24 mouse cellular contexts compared by ENCODE assay signal in the genomic region with DNA sequence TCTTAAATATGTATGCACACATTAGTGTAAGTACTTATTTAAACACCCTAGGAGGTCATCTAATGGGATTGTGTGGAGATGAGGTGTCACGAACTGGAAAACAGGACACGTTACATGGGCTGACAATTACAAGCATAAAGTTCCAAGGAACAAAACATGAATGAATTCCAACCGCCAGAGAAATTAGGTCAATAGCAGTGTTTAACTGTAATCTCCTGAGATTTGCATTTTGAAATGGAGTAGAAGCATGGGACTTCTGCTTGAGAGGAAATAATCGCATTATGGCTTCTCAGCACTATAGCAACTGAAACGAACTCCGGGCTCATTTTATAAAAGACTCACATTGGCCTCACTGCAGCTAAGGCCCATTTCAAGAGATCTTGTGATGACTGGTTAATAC.
DNase-seq lines count a peak whose midpoint lies in the region; ATAC-seq and TF ChIP-seq lines count a peak whose summit lies in the region.
"Had no signal": no experiment of that assay in that cellular context is flagged by ENCODE, and none has a peak within 500 bp of the region (broad histone marks: within the 10 kb centered on the region; RNA-seq: fewer than 3 reads in every experiment).

No protein-coding gene starts in this region.

- no peaks in the 10 kb centered on the region for H3K9me3 ChIP-seq in forebrain, embryonic 11.5 days (ENCODE audit: control insufficient read depth, low read length)
- no peaks in the 10 kb centered on the region for H3K9me3 ChIP-seq in forebrain, embryonic 10.5 days
- no peaks in the 10 kb centered on the region for H3K9me3 ChIP-seq in forebrain, embryonic 16.5 days (ENCODE audit: control insufficient read depth, low read length)
- no peaks in the 10 kb centered on the region for H3K9me3 ChIP-seq in midbrain, embryonic 16.5 days (replicated peaks; ENCODE audit: control insufficient read depth, low read length, poor library complexity, severe bottlenecking)
- no peaks in the 10 kb centered on the region for H3K9me3 ChIP-seq in neural tube, embryonic 15.5 days (replicated peaks)
- H3K9me3 ChIP-seq: embryonic facial prominence, embryonic 15.5 days; G1E; hindbrain, embryonic 10.5 days; stomach, embryonic 15.5 days had no signal

- H3K4me1 ChIP-seq in forebrain, embryonic 11.5 days (replicated peaks; ENCODE audit: control insufficient read depth, insufficient read depth, low read length): no peaks in the 10 kb centered on the region
- H3K4me1 ChIP-seq in forebrain, embryonic 10.5 days: no peaks in the 10 kb centered on the region
- peaks cover 3% of the 10 kb centered on the region for H3K4me1 ChIP-seq in forebrain, embryonic 16.5 days (replicated peaks; ENCODE audit: control insufficient read depth, insufficient read depth, low read length)
- H3K4me1 ChIP-seq in midbrain, embryonic 16.5 days (ENCODE audit: control insufficient read depth, insufficient read depth, low read length): no peaks in the 10 kb centered on the region
- no peaks in the 10 kb centered on the region for H3K4me1 ChIP-seq in cerebellum, adult 2 months (ENCODE audit: control insufficient read depth, insufficient read depth, low read length)
- 0 out of 2 replicates have a peak, but pooled peaks cover 2% of the 10 kb centered on the region for H3K4me1 ChIP-seq in neural tube, embryonic 15.5 days
- H3K4me1 ChIP-seq: hindbrain, embryonic 10.5 days; stomach, embryonic 15.5 days had no signal

- no peak overlapping the region for H3K27ac ChIP-seq in forebrain, embryonic 11.5 days (ENCODE audit: low read depth, low read length)
- H3K27ac ChIP-seq in forebrain, embryonic 10.5 days: no peak overlapping the region
- no peak overlapping the region for H3K27ac ChIP-seq in forebrain, embryonic 16.5 days (ENCODE audit: low read length)
- H3K27ac ChIP-seq in midbrain, embryonic 16.5 days (ENCODE audit: low read length): no peak overlapping the region
- H3K27ac ChIP-seq in cerebellum, adult 2 months (ENCODE audit: insufficient read depth, low read length): no peak overlapping the region
- H3K27ac ChIP-seq in neural tube, embryonic 15.5 days (replicated peaks): no peak overlapping the region
- H3K27ac ChIP-seq: embryonic facial prominence, embryonic 15.5 days; hindbrain, embryonic 10.5 days; liver, embryonic 14.5 days; macrophage; stomach, embryonic 15.5 days had no signal

- H3K4me3 ChIP-seq in forebrain, embryonic 11.5 days (ENCODE audit: low read depth, low read length): no peak overlapping the region
- no peak overlapping the region for H3K4me3 ChIP-seq in forebrain, embryonic 10.5 days
- no peak overlapping the region for H3K4me3 ChIP-seq in forebrain, embryonic 16.5 days (replicated peaks; ENCODE audit: low read length)
- no peak overlapping the region for H3K4me3 ChIP-seq in midbrain, embryonic 16.5 days (ENCODE audit: low read depth, low read length)
- no peak overlapping the region for H3K4me3 ChIP-seq in cerebellum, adult 2 months (replicated peaks; ENCODE audit: insufficient read depth, low read depth, low read length)
- H3K4me3 ChIP-seq in neural tube, embryonic 15.5 days (replicated peaks): no peak overlapping the region
- H3K4me3 ChIP-seq: embryonic facial prominence, embryonic 15.5 days; hindbrain, embryonic 10.5 days; stomach, embryonic 15.5 days had no signal

- no peaks in the 10 kb centered on the region for H3K27me3 ChIP-seq in forebrain, embryonic 11.5 days (ENCODE audit: control insufficient read depth, insufficient read depth, low read length)
- no peaks in the 10 kb centered on the region for H3K27me3 ChIP-seq in forebrain, embryonic 10.5 days (ENCODE audit: poor library complexity, severe bottlenecking)
- H3K27me3 ChIP-seq in forebrain, embryonic 16.5 days (replicated peaks; ENCODE audit: control insufficient read depth, insufficient read depth, low read length): no peaks in the 10 kb centered on the region
- H3K27me3 ChIP-seq in midbrain, embryonic 16.5 days (ENCODE audit: control insufficient read depth, insufficient read depth, low read depth, low read length): no peaks in the 10 kb centered on the region; the same call in 1 of the 2 replicates
- H3K27me3 ChIP-seq in cerebellum, adult 2 months (ENCODE audit: control insufficient read depth, insufficient read depth, low read length): no peaks in the 10 kb centered on the region
- H3K27me3 ChIP-seq in neural tube, embryonic 15.5 days (replicated peaks): no peaks in the 10 kb centered on the region
- H3K27me3 ChIP-seq: embryonic facial prominence, embryonic 15.5 days; stomach, embryonic 15.5 days had no signal

- no peak overlapping the region for H3K4me2 ChIP-seq in forebrain, embryonic 11.5 days (ENCODE audit: low read depth, low read length, severe bottlenecking)
- no peak overlapping the region for H3K4me2 ChIP-seq in forebrain, embryonic 16.5 days (ENCODE audit: low read length)
- H3K4me2 ChIP-seq in midbrain, embryonic 16.5 days (ENCODE audit: low read length): no peak overlapping the region
- H3K4me2 ChIP-seq in neural tube, embryonic 15.5 days: no peak overlapping the region
- H3K4me2 ChIP-seq: embryonic facial prominence, embryonic 15.5 days; stomach, embryonic 15.5 days had no signal

- ATAC-seq in forebrain, embryonic 11.5 days (replicated peaks; ENCODE audit: low FRiP score): peak; percentile 42; the same call in 1 of the 2 replicates
- peak; percentile 32 for ATAC-seq in forebrain, embryonic 16.5 days
- ATAC-seq in midbrain, embryonic 16.5 days: peak; percentile 70
- ATAC-seq in neural tube, embryonic 15.5 days (ENCODE audit: low FRiP score): no peak

- 56% methylated on average over 6 of the region's 6 CpGs for WGBS in forebrain, embryonic 11.5 days
- whole genome bisulfite sequencing in forebrain, embryonic 10.5 days: 73% methylated on average over 6 of the region's 6 CpGs
- WGBS in forebrain, embryonic 16.5 days: 29% methylated on average over 6 of the region's 6 CpGs
- 29% methylated on average over 6 of the region's 6 CpGs for WGBS in midbrain, embryonic 16.5 days
- 46% methylated on average over 6 of the region's 6 CpGs for WGBS in cerebellum, adult 2 months
- 60% methylated on average over 6 of the region's 6 CpGs for WGBS in neural tube, embryonic 15.5 days

- no peak for TF ChIP-seq CTCF in brain, embryonic 14.5 days (IDR thresholded peaks at IDR 0.05; ENCODE audit: borderline replicate concordance, extremely low read depth, insufficient read depth, insufficient read length)
- no peak for TF ChIP-seq CTCF in cerebellum, adult 2 months (IDR thresholded peaks at IDR 0.05; ENCODE audit: borderline replicate concordance, insufficient read depth, low read depth, low read length)

- no peaks in the 10 kb centered on the region for H3K36me3 ChIP-seq in forebrain, embryonic 11.5 days (ENCODE audit: control insufficient read depth, insufficient read depth, low read length)
- no peaks in the 10 kb centered on the region for H3K36me3 ChIP-seq in forebrain, embryonic 10.5 days (replicated peaks)
- no peaks in the 10 kb centered on the region for H3K36me3 ChIP-seq in forebrain, embryonic 16.5 days (ENCODE audit: control insufficient read depth, insufficient read depth)
- no peaks in the 10 kb centered on the region for H3K36me3 ChIP-seq in midbrain, embryonic 16.5 days (ENCODE audit: control insufficient read depth, insufficient read depth, low read length)
- no peaks in the 10 kb centered on the region for H3K36me3 ChIP-seq in neural tube, embryonic 15.5 days
- H3K36me3 ChIP-seq: embryonic facial prominence, embryonic 15.5 days; G1E; hindbrain, embryonic 10.5 days; stomach, embryonic 15.5 days had no signal

- H3K9ac ChIP-seq in forebrain, embryonic 11.5 days (ENCODE audit: low read length): no peak overlapping the region
- no peak overlapping the region for H3K9ac ChIP-seq in forebrain, embryonic 16.5 days (replicated peaks; ENCODE audit: low read depth, low read length)
- no peak overlapping the region for H3K9ac ChIP-seq in midbrain, embryonic 16.5 days (ENCODE audit: low read depth, low read length)
- H3K9ac ChIP-seq in neural tube, embryonic 15.5 days (replicated peaks): no peak overlapping the region
- H3K9ac ChIP-seq: embryonic facial prominence, embryonic 15.5 days; liver, embryonic 14.5 days; stomach, embryonic 15.5 days had no signal

- DNase-seq in forebrain, embryonic 11.5 days (ENCODE audit: low spot score): no peak
- DNase-seq in forebrain, embryonic 10.5 days (ENCODE audit: extremely low spot score, low spot score): no peak
- peak; percentile 79 for DNase-seq in brain, embryonic 14.5 days (ENCODE audit: low read depth)
- DNase-seq in cerebellum, adult 2 months: no peak
- no peak for DNase-seq in urinary bladder, postnatal 4 days (ENCODE audit: low spot score in 2 of 2)
- DNase-seq: adrenal gland, adult 8-10 months; cerebellum, postnatal 10 days; heart, postnatal 14 days; kidney, adult 11 months; kidney, postnatal 14 days; layer of hippocampus, adult 9-11 months; liver; lung, adult 2 months; lung, postnatal 10 days; right cerebral cortex, postnatal 14 days had no signal

- TF ChIP-seq POLR2A in brain, embryonic 14.5 days (IDR thresholded peaks at IDR 0.05; ENCODE audit: borderline replicate concordance, extremely low read depth, insufficient read depth, insufficient read length, poor library complexity, severe bottlenecking): no peak
- no peak for TF ChIP-seq POLR2A in cerebellum, adult 2 months (IDR thresholded peaks at IDR 0.05; ENCODE audit: borderline replicate concordance, insufficient read depth, low read length)
